Mouse (Mus musculus) bone marrow macrophage, adult 2 months (primary cell): Measurements from ENCODE around the gene Cfap70.

Source experiments
- CTCF ChIP-seq: IDR thresholded peaks from 2 replicates; pipeline ENCODE4 v1.5.1; 2012; ENCODE audit warnings: low read depth, mild to moderate bottlenecking, low read length, moderate library complexity
- POLR2A ChIP-seq: IDR thresholded peaks from 2 replicates; pipeline ENCODE4 v1.6.1; 2012; ENCODE audit warnings: mild to moderate bottlenecking, low read depth, low read length, borderline replicate concordance

- TF ChIP-seq CTCF, result no peak
- no peak for TF ChIP-seq POLR2A
These were observed 72.9 kb downstream of the Cfap70 start for GRCm38 (mm10) chr14:20379087-20379640.
